Mouse (Mus musculus): ENCODE measurements around the gene Ccp110.

GRCm38 (mm10) chr7:118705101-118705961 lies 7.0 kb upstream of the Ccp110 start, which contains the start of gene Gde1:
- TF ChIP-seq CTCF (IDR thresholded peaks at IDR 0.05; ENCODE audit: low read depth) = no peak
- no peak for TF ChIP-seq EP300 (IDR thresholded peaks at IDR 0.05; ENCODE audit: low read depth)
